Mouse (Mus musculus) spleen, adult 2 months (tissue): Measurements from ENCODE around the gene Cacna1c.

Experiments used
- CTCF ChIP-seq: fragments of 200-500 bp; IDR thresholded peaks from 2 replicates; pipeline ENCODE4 v1.5.1; 2011; ENCODE audit warnings: mild to moderate bottlenecking, inconsistent platforms; ENCODE audit not compliant: insufficient read depth, insufficient read length, insufficient replicate concordance; ENCODE audit errors: extremely low read depth
- POLR2A ChIP-seq: fragments of 200-500 bp; IDR thresholded peaks from 2 replicates; pipeline ENCODE4 v1.6.1; 2011; ENCODE audit warnings: low read depth, low read length, inconsistent platforms

DNA sequence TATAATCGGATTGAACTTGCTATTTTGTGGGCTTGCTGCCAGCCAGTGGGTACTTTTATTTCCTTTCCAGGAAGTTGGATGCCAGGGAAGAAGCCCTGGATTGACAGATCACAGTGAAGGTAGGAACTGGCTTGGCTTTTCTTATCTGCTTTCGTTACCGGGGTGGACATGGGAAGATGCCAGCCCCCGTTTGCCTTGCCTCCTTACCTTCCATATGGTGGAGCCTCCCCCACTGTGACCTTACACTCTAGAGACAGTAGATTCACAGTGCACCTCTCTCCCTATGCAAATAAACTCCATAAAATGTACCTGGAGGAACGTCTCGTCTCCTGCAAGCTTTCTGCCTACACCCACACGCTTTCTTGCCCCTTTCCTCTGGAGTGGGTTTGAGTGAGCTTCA, 459.7 kb downstream of the Cacna1c start:
- TF ChIP-seq CTCF: no peak
- TF ChIP-seq POLR2A: no peak
